Mouse (Mus musculus) hindbrain, embryonic 11.5 days (tissue): ENCODE measurements at regions not wholly inside any gene's neighbourhood (a gene's known extent, or its start where the extent isn't known, plus 50 kb on each side); places are given as distances from the start of the nearest gene placed in this dataset.

Source experiments
- ATAC-seq: fragments of 200-750 bp; cut with Nextera tagmentation; 2 replicates; pipeline ENCODE4 v1.8.0; 2017; ENCODE audit warnings: mild to moderate bottlenecking, moderate TSS enrichment, moderate library complexity; ENCODE audit not compliant: low FRiP score
- DNase-seq: peaks from one replicate; pipeline ENCODE4 v3.0.0-alpha.2; 2015; ENCODE audit warnings: low spot score
- H3K27ac ChIP-seq: fragments of 300-500 bp; sonication (generic); 2 replicates; pipeline ENCODE4 v1.5.1; 2014; ENCODE audit warnings: mild to moderate bottlenecking, low read depth, low read length
- H3K27me3 ChIP-seq: fragments of 300-500 bp; sonication (generic); 2 replicates; pipeline ENCODE4 v1.6.1; 2014; ENCODE audit warnings: mild to moderate bottlenecking, low read length, moderate library complexity, mixed read lengths; ENCODE audit not compliant: control insufficient read depth, insufficient read depth
- H3K36me3 ChIP-seq: fragments of 300-500 bp; sonication (generic); 2 replicates; pipeline ENCODE4 v1.6.1; 2014; ENCODE audit warnings: mild to moderate bottlenecking, low read length, moderate library complexity, mixed read lengths; ENCODE audit not compliant: control insufficient read depth, insufficient read depth
- H3K4me1 ChIP-seq: fragments of 300-500 bp; sonication (generic); replicated peaks from 2 replicates; pipeline ENCODE4 v1.6.1; 2014; ENCODE audit warnings: low read length, mixed read lengths; ENCODE audit not compliant: control insufficient read depth, insufficient read depth
- H3K4me2 ChIP-seq: fragments of 300-500 bp; sonication (generic); replicated peaks from 2 replicates; pipeline ENCODE4 v1.6.1; 2014; ENCODE audit warnings: mild to moderate bottlenecking, low read depth, low read length
- H3K4me3 ChIP-seq: fragments of 300-500 bp; sonication (generic); 2 replicates; pipeline ENCODE4 v1.5.1; 2014; ENCODE audit warnings: low read depth, low read length
- H3K9ac ChIP-seq: fragments of 300-500 bp; sonication (generic); 2 replicates; pipeline ENCODE4 v1.6.1; 2014; ENCODE audit warnings: low read depth, low read length
- H3K9me3 ChIP-seq: fragments of 300-500 bp; sonication (generic); 2 replicates; pipeline ENCODE4 v1.6.1; 2016; ENCODE audit warnings: low read length; ENCODE audit not compliant: control insufficient read depth
- WGBS: fragments of 180-500 bp; shearing (Covaris S2); extraction: QIAGEN DNeasy Blood & Tissue Kit; methylation state at CpG from one replicate; pipeline ENCODE4 v1.1.7; 2014; 5-methylcytosine and 5-hydroxymethylcytosine counted together

- Histone ChIP-seq H3K9ac (no peak overlapping the region), H3K4me1 (peaks cover 4% of the 10 kb centered on the region; the same call in 1 of the 2 replicates), H3K4me2 (no peak overlapping the region), H3K27ac (no peak overlapping the region), H3K27me3 (no peaks in the 10 kb centered on the region), H3K9me3 (no peaks in the 10 kb centered on the region), H3K4me3 (no peak overlapping the region), H3K36me3 (no peaks in the 10 kb centered on the region)
- 74% methylated on average over 8 of the region's 8 CpGs for WGBS
- no peak for ATAC-seq
- DNase-seq, result no peak
These were observed 66.1 kb upstream of the Lyplal1 start for GRCm38 (mm10) chr1:186183204-186183651.

GRCm38 (mm10) chr1:186182498-186183203 is 65.5 kb upstream of the Lyplal1 start:
- 58% methylated on average over 23 of the region's 23 CpGs for WGBS
- Histone ChIP-seq H3K9me3 (no peaks in the 10 kb centered on the region), H3K4me2 (no peak overlapping the region; the same call in 1 of the 2 replicates), H3K27me3 (no peaks in the 10 kb centered on the region), H3K4me3 (no peak overlapping the region), H3K27ac (no peak overlapping the region), H3K36me3 (no peaks in the 10 kb centered on the region), H3K4me1 (peaks cover 4% of the 10 kb centered on the region; the same call in 1 of the 2 replicates), H3K9ac (no peak overlapping the region)
- peak; percentile 67 for ATAC-seq
- DNase-seq, result peak; percentile 63

DNA sequence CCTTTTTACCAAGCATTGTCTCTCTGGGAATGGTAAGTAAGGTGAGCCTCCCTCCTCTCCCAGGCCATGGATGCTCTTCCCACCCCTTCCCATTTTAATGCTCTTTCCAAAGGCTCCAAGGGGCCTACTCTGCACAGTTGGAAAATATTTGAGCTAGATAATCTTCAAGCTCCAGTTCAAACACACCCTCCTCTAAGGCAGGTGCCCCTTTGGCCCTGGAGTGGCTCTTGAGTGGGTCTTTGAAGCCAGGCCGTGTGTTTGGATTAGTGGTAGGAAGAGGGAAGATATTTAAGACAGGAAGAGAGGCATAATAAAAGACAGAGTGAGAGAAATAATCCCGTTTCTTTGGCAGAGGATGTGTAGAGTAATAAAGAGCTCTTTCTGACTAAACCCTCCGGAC is 59.9 kb upstream of the Lyplal1 start:
- H3K27me3 ChIP-seq, result no peaks in the 10 kb centered on the region
- no peak overlapping the region for H3K4me3 ChIP-seq
- H3K9ac ChIP-seq, result no peak overlapping the region
- 85% methylated on average over 3 of the region's 3 CpGs for WGBS
- ATAC-seq (no peak), DNase-seq (no peak)
- H3K36me3 ChIP-seq, result no peaks in the 10 kb centered on the region
- H3K4me2 ChIP-seq, result no peak overlapping the region
- no peaks in the 10 kb centered on the region for H3K4me1 ChIP-seq
- H3K27ac ChIP-seq, result no peak overlapping the region
- H3K9me3 ChIP-seq, result no peaks in the 10 kb centered on the region

GRCm38 (mm10) chr1:186173472-186174014 is 56.4 kb upstream of the Lyplal1 start:
- H3K9ac ChIP-seq, result no peak overlapping the region
- no peaks in the 10 kb centered on the region for H3K27me3 ChIP-seq
- ATAC-seq, result no peak
- no peak overlapping the region for H3K4me3 ChIP-seq
- H3K9me3 ChIP-seq, result no peaks in the 10 kb centered on the region
- H3K4me2 ChIP-seq, result no peak overlapping the region
- no peaks in the 10 kb centered on the region for H3K36me3 ChIP-seq
- no peak overlapping the region for H3K27ac ChIP-seq
- no peak for DNase-seq
- H3K4me1 ChIP-seq, result no peaks in the 10 kb centered on the region
- 79% methylated on average over 8 of the region's 8 CpGs for WGBS

- Histone ChIP-seq H3K36me3 (no peaks in the 10 kb centered on the region), H3K27ac (no peak overlapping the region), H3K9ac (no peak overlapping the region), H3K4me2 (no peak overlapping the region), H3K4me3 (no peak overlapping the region), H3K4me1 (no peaks in the 10 kb centered on the region), H3K27me3 (no peaks in the 10 kb centered on the region), H3K9me3 (no peaks in the 10 kb centered on the region)
- ATAC-seq, result no peak
- DNase-seq, result no peak
- 87% methylated on average over 6 of the region's 6 CpGs for WGBS
These were observed 54.6 kb upstream of the Lyplal1 start for GRCm38 (mm10) chr1:186171691-186172090.
